Mouse (Mus musculus) left cerebral cortex, postnatal 14 days (tissue): ENCODE data around the gene Nus1. TPM values are rescaled to one million over a fixed set of nuclear protein-coding genes. Genes with fewer than 3 reads are reported as not detected.

ENCODE experiments used
- total RNA-seq, 2 experiments: library from RNA; stranded (reverse); gene quantifications; 2 replicates each; pipeline ENCODE4 v1.2.3; 2021

Nus1 gene
- total RNA-seq, 2 experiments from 2014 or later: 61.3 to 68.3 TPM

Other genes starting within 250 kb of the Nus1 start
- not detected for gene Ros1, start 222.3 kb upstream of the Nus1 start, total RNA-seq
- gene Dcbld1, start 183.9 kb upstream of the Nus1 start, total RNA-seq: 1 to 10 TPM; 5.3 to 6.9 TPM
- gene Gm26741, start 58.8 kb upstream of the Nus1 start, total RNA-seq: not detected
- 10 to 100 TPM; 51.1 to 52.7 TPM for gene Gopc, start 35.4 kb upstream of the Nus1 start, total RNA-seq
- not detected for gene Nepn, start 28.6 kb upstream of the Nus1 start, total RNA-seq